Mouse (Mus musculus) liver (tissue): ENCODE data around the gene Utp11.

Experiments used
- DNase-seq: peaks from one replicate; pipeline ENCODE4 v3.0.0-alpha.2; 2020; ENCODE audit warnings: mixed read lengths

Gene Utp11

DNA sequence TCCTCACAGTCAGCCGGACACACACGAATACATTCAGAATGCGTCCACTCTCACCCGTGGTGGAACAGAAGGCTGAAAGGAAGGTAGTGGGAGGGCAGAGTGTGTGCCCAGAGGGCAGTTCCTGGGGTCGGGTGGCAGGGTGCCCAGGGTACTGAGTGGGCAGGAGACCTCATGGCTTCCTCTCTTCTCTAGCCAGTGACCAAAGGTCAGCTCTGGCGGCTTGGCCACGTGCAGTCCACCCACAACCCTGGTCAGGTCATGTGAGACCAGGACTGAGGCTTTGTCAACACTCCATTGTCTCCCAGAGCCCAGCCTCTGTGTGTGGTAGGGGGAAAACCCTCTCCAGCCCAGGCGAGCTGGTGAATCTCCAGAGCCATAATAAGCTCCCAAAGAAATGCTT, 23.2 kb downstream of the Utp11 start:
- DNase-seq: no peak

DNA sequence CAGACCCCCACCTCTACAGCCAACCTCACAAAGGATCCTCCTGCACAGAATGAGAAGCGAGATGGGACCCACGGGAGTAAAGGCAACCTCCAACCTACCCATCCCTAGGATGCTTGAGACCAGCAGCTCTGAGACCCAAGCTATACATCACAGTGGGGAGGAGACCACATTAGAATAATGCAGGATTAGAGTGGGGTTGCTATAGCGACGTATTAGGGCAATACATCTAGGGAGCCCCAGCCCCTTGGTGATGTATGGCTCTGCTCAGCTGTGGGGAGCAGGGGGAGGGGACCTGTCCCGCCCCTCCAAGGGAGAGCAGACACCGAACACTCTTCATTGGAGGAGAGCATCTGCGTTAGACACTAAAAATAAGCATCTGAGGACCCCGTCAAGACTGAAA, 25.3 kb downstream of the Utp11 start:
- no peak for DNase-seq

DNA sequence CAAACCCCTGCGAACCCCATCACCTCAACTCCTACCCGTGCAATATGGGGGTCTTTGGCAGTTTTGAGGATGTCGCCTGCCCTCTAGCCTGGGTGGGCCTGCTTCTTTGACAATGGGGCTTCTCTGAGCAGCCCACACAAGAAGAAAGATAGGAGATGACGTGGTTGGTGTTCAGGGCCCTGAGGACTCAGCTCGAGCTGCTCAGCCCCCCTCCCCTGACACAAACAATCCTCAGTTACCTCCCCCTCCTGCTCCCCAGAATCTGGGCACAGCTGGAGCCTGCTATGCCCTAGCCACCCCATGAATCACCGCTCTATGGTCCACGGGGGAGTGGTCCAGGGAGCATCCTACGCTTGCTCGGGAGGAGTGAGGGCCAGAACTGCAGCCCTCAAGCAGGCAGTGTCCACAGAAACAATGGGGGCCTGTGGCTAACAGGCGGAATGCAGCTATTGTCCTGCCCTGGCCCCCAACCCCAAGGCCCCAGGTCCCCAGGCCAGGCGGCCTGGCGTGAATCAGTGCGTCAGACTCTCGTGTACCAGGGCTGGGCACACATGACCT, 25.8 kb downstream of the Utp11 start:
- DNase-seq: no peak

DNA sequence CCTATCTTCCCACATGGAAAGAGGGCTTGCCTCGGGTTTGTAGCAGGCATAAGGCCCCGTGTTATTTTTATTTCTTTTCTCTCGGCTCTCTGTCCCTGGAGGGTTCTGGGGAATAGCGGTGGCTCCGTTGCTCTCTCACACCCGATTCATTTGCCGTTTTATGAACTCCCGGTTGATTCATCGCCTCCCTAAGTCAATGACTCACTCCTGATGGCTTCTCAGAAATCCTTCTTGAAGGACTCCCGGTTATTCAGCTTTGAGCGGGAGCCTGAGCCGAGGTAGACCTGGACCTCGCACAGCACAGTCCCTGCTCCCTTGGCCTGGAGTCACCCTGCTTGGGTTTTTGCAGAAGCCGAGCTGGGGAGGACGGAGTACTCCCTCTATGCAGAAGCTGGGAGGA, 28.8 kb downstream of the Utp11 start:
- no peak for DNase-seq

DNA sequence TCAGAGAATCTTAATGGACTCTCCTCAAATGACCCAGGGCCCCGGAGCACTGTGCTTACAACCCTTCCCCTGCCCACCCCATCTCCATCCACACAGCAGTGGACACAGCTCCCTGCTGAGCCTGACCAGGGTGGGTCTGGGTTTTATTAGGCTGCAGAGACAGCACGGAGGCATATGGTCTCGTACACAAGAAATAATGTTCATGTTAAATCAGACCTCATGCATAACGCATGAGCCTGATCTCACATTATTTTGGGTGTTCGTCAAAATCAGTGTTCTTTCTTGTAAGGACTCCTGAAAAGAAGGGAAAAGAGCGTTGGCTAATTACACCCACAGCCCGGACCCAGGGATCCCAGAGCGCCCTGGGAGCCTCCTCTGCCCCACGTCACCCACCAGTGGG, 29.2 kb downstream of the Utp11 start:
- no peak for DNase-seq

DNA sequence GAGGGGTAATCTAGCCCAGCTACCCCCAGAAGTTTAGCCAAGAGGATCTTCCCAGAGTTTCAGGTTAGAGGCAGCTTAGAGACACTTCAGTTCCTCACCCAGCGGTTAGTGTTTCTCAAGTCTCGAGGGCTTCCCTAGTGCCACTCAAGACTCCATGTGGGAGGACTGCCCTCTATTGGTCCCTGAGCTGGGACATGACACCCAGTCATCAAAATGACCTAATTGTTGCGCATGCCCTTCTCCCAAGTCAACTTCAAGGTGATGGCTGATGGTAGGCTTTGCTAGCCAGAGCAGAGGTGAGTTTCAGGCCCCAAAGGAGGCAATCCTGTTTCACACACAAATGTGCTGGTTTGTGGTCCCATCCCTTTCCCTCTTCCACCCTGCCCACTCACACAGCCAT, 30.4 kb downstream of the Utp11 start:
- DNase-seq: no peak

DNA sequence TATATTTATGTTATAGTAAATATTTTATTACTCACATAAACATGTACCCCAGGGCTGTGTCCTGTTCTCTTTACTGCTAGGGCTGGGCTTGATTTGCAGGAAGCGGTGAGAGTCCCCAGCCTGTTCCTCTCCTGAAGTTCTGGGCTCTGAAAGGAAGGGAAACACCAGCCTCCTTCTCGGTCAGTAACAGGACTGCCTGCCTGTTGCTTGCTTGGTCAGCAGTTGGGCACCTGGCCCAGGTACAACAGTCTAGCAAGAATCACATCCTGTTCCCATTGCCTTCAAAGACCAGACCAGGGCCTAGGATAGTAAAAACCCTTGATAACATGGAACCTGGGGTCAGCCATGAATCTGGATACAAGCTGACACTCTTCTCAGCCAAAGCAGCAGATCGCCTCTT, 32.8 kb downstream of the Utp11 start:
- DNase-seq: no peak

DNA sequence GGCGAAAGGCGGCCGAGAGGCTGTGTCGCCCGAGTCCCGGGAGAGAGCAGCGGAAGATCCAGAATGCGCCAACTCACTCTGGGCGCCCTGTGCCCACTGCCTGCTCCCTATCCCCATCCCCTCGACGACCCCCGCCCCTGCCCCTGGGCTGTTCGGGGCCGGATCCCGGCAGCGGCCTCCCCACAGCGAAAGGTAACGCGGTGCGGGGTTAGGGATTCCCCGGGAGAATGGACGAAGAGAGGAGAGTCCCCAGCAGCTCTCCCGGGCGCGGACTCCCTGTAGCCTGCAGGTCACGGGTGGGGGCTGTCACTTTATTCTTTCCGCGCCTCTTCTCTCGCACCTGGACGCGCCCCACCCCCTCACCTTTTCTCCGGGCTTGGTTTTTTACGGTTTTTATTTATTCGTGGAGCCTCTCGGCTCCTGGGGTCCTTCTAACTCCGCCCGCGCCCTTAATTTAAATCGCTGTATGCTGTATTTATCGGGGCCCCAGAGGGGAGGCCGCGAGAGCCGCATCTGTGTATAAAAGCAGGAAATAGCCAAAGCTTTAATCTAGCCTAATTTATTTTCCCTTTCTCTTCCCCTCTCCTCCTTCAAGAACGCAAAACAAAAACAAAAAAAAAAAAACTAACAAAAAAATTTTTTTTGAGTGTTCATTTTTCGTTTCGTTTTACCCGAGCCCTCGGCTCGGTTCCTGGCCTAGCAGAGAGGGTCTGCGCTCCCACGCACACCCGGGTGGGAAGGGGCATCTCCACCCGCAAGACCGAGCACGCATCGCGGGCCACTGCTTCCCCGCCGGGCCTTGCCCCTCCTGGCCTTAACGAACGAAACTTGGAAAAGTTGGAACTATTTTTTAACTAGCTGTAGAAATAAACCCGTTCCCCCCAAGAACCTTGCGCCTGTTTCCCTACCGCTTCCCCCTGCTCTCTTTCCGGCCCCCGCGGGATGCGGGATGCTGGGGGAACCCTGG, 33.9 kb downstream of the Utp11 start:
- no peak for DNase-seq

DNA sequence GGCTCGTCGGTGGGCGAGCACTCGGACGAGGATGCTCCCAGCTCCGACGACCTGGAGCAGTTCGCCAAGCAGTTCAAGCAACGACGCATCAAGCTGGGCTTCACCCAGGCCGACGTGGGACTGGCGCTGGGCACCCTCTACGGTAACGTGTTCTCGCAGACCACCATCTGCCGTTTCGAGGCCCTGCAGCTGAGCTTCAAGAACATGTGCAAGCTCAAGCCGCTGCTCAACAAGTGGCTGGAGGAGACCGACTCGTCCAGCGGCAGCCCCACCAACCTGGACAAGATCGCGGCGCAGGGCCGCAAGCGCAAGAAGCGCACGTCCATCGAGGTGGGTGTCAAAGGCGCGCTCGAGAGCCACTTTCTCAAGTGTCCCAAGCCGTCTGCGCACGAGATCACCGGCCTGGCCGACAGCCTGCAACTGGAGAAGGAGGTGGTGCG, 35.0 kb downstream of the Utp11 start:
- no peak for DNase-seq

DNA sequence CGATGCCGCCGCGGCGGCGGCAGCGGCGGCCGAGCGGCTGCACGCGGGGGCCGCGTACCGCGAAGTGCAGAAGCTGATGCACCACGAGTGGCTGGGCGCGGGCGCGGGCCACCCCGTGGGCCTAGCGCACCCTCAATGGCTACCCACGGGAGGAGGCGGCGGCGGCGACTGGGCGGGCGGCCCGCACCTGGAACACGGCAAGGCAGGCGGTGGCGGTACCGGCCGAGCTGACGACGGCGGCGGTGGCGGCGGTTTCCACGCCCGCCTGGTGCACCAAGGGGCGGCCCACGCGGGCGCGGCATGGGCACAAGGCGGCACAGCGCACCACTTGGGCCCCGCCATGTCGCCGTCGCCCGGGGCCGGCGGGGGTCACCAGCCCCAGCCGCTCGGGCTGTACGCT, 35.6 kb downstream of the Utp11 start:
- DNase-seq: no peak

DNA sequence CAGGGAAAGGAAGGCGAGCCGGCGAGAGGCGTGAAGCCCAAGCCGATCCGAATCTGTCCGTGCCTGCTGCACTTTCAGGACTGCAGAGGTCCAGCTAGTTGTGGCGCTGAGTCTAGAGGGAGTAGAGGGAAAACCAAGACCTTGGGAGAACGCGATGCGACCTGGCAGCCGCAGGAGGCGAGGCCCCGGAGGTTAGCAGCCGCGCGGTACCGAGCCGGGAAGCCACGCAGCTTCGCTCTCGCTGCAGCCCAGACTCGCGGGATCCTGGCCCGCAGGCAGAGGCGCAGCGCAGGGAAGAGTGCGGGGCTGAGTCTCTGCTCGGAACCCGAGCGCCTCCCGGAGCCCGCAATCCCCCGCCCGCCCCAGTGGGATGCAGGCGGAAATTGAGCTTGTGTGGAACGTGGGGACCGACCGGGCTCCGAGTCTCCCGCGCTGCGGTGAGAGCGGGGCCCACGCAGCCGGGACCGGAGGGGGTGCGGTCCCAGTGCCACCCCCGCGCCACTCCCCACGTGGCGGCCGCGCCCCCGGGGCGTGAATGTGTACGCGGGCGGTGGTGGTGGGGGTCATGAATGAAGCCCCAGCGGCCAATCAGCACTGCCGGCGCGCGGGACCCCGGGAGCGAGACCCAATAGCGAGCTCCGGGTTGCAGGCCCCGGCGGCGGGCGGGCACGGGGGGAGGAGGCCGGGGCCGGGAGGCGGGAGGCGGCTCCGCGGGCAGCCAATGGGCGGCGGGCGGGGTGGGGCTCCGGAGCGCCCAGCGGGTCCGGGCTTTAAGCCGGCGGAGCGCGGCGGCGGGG, 36.3 kb downstream of the Utp11 start:
- DNase-seq: peak; percentile 80

DNA sequence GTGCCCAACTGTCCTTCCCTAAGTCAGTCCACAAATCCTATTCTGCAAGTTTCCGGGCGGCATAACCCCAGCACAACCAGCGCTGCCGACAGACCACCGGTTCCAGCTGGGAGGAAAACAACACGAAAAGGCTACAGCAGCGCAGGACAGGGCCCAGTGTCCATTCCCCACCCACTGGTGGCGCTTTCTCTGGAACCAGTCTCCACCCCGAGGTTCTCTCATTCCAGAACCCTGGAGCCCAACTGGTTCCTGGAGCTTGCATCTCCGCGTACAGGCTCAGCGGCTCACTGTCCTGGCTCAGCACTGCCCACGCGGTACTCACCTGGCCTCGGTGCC, 36.9 kb downstream of the Utp11 start, which contains the start of gene Pou3f1:
Gene Pou3f1, plus strand, starts transcription at position 290 of the 336 bp plus-strand sequence.
- no peak for DNase-seq

DNA sequence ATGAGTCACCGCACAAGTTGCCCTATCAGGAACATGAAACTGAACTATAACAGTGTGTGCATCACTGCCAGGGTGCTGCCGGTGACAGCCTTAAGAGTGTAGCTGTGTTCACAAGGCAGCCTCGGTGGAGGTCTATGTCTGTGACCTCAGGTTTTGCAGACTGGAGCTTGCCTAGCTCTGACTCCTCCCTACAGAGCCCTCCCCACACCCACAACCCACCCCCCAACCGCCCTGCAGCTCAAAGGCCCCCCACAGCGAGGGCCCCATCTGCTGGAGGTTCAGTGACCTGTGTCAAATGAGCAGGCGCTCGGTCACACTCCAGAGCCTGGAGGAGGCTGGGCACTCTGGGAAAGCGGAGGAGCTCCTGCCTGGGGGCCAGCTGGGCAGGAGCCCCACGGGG, 40.5 kb downstream of the Utp11 start:
- DNase-seq: no peak

DNA sequence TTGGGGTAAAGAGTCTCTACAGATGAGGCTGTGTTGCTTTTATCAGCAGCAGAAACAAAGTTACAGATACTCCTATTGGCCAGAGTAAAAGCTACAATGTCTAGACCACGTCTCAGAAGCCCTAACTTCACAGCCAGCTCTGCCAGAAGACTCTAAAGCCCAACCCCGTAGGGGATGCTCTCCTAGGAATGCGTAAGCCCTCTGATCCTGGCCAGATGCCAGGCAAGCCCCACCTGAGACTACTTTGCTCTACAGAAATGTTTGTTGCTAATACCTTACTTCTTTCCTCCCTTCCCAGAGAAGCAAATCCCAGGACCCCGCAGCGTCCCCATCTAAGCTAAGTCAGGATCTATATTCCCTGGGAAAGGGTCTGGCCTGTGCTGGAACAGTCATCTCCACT, 45.5 kb downstream of the Utp11 start:
- DNase-seq: no peak

DNA sequence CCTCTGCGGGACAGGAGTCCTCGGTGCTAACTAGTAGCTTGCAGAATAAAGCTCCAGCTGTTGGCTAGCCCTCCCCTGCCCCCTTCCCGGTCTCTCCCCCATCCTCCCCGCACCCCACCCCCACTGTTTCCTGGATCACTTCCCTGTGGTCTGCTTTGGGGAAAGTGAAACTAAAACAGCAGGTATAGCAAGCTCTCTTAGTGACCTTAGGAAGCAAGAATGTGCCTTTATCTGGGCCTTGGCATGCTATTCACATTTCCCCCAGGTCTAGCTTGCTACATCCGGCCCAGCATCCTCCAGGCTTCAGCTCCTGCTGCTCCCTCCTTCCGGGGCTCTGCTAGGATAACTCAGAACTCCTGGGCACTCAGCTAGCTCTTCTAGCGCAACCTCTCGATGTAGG, 46.8 kb downstream of the Utp11 start:
- no peak for DNase-seq

DNA sequence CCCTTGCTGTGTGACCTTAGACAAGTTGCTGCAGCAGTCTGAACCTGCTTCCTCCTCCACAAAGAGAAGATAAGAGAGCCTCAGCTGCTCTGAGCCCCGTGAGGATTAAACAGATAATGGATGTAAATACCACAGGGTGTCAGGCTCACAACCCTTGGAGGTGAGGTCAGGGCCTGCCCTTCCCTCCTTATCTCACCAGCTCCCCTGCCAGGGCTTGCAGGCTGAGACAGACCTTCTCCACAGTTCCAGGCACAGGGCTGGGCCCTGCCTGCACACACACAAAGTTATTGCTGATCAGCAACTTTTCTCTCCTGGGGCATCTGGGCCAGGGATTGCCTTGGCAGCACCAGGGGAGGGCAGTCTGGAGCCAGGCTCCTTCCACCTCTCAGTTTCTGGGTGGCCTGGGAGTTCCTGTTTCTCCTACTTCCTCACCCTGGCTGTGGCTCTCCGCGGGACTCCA, 48.4 kb downstream of the Utp11 start:
- DNase-seq: peak; percentile 77

DNA sequence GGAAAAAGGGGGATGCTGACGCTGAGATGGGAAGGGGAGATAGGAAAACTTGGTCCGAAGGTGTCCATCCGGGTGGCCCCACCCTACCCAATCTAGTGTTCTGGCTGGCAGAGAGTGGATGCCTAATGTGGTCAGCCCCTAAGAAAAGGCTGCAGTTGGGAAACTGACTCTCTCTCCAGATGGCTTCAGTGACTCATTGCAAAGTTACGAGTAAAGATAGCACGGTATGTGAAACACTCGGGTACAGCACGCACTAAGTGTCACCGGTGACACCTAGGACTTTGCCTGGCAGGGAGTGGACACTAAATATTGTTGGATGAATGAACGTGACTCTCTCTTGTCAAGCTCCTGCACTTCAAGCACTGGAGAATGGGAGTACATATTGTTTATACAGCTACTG, 49.5 kb downstream of the Utp11 start:
- no peak for DNase-seq

DNA sequence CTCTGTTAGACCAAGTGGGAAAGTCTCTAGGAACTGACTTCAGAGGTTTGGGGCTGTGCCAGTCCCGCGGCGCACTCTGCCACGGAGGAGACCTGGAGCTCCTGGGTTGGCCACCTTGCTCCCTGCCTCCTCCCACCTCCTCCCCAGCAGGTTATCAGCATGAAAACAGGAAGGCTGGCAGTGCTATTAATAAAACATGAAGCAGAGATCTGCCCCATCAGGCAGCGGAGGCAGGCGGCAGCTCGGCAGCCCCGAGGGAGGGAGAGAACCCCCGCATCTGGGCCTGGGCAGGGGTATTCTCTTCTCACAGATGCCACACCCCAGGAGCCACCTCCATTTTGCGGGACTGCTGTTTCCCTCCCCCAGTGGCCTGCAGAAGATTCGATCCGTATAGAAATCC, 53.7 kb downstream of the Utp11 start:
- DNase-seq: no peak

DNA sequence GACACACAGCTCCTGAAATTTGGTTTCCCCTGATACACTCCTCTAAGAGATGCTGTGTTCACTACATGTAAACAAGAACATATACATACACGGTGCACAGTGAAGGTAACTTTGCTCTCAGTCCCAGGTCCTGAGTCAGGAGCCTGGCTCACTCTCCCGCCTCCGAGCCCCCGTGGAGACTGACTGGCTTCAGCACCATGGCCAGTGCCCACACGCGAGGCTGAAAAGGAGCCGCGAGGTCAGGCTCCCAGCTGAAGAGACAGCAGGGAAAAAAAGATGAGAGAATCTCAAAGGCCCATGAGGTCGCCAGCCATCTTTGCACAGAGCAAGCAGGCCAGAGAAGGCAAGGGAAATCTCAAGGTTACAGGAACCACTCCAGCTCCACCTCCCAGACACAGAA, 60.1 kb downstream of the Utp11 start:
- peak; percentile 53 for DNase-seq

DNA sequence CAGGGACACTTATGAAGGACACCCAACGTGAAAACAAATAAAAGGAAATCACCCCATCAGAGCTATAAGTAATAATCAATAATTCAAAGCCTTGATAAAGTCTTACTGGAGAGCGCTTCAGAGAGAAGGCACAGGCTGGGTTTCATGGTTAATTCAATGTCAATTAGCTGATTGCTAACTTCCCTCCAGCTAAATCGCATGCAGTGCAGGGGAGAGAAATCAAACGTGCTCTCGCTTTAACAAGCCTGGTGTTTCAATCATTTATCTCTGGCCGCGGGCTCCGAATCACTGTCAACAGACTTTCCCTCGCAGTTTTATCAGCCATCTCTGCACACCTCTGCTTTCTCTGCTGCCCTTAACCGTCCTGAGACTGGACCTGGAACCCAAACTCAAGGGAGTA, 60.5 kb downstream of the Utp11 start:
- no peak for DNase-seq

DNA sequence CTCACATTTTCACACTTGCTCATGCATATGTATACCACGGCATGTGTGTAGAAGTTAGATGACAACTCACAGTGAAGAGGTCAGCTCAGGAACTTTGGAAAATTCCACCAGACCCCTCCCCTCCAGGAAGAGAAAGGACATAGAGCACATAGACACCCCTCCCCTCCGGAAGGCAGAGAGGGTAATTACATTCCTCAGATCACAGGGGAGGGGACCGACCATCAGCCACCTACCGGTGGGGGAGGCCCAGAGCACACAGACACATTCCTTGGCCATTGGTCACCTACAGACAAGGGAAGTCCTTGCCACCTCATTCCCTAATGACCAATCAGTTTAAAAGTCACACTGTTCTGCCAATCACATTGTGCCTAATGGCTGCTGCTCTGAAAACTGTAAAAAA, 61.9 kb downstream of the Utp11 start:
- no peak for DNase-seq
